Mouse (Mus musculus): ENCODE results near the gene Slc51b.
A peak's percentile ranks its signal among the peaks of the same experiment; 100 is the strongest.

Gene Slc51b

DNA sequence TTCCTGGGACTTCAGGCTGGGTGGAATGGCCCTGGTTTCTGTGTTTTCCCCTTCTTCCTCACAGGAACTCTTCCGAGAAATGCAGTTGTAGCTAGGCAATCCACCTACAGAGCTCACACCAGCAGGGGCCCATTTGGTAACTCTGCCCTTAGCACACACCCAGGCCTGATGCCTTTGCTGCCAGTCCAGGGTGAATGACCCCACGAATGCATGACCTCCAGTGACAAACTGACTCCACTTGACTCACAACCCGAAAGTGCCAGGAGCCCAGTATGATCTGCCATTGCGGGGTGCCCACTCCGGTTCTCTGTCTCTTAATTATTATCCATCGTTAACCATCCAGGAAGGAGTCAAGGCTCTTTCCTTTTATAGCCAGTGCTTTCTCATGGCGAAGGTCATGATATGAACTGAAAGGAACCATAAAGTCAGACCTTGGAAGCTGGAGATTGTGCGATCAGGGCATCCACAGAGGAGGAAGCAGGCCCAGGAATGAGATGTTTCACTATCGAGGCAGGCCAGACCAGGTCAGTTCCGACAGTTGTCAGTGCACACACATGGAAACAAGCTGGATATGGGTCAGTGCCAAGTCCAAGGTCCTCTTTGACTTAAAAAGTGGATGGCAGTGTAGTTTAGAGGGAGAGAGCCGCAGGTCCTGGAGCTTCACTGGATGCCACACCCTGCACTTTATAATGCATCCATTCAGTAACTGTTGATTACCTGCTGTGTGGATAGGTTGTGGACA is at the start of gene Slc51b:
TSS of gene Slc51b (minus strand) at position 196 of the 742 bp plus-strand sequence.
- no peak for DNase-seq

DNA sequence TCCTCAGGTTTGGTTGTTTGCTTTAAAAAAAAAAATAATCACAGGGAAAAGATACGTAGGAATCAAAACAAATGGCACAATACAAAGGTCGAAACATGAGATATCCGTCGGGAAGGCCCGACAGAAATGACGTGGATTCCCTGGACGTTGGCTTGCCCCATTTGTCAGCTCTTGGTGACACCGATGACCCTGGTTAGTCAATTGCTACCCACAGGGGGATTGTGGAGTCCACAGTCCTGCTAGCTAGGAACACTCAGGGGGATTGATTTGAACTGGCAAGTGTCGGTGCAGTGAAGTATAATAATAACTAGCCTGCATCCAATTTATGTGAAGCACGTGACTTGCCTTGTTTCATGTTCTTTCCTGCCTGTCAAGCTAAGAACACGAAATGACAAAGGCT is 44.9 kb upstream of the Slc51b start:
- DNase-seq, result no peak

DNA sequence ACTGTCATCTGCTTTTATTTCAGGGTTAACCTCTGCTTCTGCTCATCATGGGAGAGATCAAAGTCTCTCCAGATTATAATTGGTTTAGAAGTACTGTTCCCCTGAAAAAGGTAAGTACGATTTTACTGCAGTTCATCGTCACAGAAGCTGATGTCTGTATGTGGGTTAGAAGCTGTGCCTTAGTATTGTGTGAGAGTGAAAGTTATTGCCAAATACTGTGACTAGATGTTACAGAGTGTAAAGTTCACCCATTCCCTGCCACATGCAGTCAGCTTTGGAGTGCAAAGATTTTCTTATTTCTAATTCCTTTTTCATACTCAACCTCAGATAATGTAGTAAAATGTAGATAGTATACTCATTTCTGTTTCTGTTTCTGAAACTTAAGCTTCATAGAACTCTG is 42.5 kb upstream of the Slc51b start:
- DNase-seq, result no peak

DNA sequence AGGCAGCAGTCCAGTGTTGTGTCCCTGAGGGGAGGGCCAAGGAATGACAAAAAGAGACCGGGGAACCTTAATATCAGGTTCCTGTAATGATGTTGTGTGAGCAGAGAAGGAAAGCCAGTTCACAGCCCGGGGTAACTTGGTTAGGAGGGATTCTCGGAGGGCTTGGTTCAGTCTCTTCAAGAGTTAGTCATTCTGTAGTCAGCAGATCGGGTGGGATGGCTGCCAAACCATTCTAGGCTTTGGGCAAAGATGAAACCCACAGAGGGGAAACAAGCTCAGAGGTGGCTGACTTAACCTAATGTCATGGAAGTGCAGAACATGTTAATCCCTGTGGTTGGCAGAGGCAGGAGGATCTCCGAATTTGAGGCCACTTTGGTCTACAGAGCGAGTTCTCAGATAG is 41.4 kb upstream of the Slc51b start:
- DNase-seq, result peak; percentile 15

DNA sequence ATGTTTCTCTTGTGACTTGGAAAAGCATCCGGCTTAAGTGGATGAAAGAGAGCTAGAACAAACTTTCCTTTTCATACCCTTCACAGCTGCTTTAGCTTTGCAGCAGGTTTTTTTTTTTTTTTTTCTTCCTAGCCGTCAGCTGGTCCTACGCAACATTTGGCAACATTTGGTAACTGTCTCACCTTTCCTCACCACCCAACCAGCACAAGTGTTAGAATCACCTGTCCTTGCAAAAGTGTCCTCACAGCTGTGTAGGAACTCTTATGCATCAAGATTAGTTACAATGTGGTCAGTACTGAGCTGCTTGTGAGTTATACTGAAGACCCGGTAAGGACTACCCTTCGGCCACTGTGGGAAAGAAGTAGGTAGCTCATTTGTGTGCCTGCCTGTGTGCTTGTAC is 39.8 kb upstream of the Slc51b start:
- DNase-seq, result no peak

DNA sequence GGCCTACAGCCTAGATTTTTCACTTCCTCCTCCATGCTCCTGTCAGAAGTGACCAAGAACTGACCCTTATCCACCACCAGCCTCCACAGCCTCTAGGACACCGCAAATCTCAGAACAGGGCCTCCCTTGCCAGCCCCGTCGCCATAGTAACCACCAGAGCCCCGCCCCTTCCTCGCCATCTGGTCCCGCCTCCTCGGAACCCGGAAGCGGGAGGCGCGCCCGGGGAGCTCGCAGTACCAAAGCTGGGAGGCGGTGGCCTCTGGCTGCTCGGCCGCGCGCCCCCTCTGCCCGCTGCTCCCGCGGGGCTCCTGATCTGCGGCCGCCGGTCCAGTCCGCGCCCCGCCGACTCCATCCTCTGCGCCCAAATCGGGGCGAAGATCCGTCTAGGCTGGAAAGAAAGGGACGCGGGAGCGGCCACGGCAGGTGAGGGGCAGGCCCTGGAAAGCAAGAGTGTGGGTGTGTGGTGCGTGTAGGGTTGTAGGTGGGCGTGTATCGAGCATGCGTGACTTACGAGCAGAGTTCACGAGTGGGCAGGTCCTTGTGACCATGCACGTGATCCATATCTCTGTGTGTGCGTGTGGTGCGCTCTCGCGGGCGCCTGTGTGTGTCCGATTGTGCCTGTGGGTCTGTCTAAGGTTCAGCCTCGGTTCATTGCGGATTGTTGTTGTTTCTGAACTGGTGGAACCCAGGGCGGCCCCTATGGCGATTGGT is 38.1 kb upstream of the Slc51b start, which contains the start of gene Spg21:
TSS of gene Spg21 (plus strand) at position 216 of the 711 bp plus-strand sequence.
- DNase-seq, result peak; percentile 95

DNA sequence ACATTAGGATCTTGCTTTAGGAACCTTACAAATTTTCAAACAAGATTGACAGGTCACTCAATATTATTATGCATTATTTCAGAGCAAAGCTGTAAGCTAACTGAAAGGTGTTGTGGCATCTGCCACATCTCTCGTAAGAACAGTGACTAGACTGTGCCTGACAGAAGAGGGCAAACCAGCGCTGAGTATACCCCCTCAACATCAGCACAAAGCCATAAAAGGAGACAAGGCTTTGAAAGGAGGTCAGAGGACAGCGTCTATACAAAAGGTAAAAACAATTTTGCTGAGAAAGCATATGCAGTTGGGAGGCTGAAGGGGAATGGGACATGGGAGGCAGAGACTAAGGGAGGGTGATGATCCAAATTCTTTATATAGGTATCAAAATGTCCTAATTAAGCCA is 37.4 kb upstream of the Slc51b start:
- DNase-seq, result no peak

DNA sequence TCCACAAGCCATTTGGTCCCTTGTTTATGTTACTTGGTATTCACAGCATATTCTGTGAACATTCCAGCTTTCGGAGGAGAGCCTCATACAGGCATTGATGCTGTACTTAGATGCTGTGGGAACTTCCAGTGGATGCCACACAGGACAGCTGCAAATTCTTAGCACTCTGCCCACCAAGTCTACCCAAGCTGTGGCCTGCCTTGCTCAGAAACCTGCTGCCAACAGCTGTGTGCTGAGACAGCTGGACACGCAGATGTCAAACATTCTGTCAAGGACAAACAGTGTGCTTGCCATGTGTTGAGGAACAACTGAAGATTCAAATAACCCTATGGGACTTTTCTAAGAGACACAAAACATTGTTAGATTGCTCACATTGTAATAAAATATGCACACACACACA is 36.2 kb upstream of the Slc51b start:
- no peak for DNase-seq

DNA sequence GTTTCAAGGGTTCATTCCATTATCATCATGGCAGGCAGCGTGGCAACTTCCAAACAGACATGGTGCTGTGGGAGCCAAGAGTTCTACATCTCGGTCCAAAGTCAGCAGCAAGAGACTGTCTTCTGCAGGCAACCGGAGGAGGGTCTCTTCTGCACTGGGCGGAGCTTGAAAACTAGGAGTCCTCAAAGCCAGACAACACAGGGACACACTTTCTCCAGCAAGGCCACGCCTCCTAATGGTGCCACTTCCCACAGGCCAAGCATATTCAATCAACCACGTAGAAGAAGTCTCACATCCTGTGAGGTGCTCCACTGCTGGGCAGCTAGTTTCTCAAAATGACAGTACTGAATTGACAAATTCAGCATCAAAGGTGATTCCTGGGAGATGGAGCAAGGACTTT is 25.2 kb upstream of the Slc51b start:
- DNase-seq, result no peak

DNA sequence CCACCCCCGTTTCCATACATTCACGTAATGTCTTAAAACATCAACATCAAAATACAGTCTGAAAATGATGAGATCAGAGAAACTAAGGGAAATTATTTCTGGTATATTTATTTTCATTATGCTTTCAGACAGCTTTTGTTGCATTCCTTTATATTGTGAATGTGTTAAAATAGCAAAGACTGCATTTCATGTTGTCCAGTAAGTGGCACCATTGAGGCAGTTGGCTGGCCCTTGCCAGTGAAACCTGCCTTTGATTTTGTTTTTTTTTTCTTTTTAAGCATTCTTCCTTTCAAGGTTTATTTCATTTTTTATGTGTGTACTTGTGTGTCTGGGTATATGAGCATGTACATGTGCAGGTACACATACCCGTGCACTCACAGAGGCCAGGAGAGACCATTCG is 21.9 kb upstream of the Slc51b start:
- no peak for DNase-seq

DNA sequence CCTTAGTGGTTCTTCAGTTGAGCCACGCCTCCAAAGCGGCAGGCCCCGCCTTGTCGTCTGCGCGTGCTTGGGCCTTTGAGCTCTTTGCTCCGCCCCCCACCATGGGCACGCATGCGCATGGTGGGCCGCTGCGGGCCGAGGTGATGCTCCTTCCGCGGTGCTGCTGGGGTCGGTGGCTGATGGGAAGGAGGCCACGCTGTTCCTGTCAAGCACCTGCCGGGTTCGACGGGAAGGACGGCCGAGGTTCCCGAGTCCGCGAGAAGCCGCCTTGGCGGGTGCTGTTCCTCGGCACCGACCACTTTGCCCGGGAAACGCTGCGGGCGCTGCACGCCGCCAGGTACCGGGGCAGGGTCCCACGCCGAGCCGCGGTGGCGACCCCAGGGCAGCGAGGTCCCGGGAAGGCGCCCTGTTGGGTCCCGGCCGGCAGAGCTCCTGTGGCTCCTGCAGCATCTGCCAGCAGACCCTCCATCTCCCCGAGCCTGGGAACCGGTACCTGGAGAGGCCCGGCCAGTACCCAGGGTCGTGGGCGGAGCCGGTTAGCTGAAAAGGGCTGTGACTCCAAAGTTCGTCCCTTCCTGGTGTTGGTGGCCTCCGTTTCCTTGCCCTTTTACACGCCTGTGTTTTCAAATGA is 13.0 kb upstream of the Slc51b start, which contains the start of gene Mtfmt:
TSS of gene Mtfmt (plus strand) at position 112 of the 631 bp plus-strand sequence.
- peak; percentile 89 for DNase-seq

DNA sequence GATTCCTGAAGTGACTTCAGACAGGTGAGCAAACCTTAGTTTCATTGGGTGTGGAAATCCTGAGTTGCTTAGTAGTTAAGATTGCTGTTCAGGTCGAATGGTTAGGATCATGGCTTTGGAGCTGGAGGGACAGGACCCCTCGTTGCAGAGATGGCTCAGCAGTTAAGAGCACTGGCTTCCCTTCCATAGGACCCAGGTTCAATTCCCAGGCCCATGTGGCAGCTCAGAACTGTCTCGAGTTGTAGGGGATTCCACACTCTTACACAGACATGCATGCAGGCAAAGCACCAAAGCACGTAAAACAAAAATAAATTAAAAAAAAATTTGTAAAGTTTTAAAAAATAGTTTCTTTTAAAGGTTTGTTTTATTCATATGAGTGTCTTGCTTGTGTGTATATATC is 12.5 kb upstream of the Slc51b start:
- no peak for DNase-seq

DNA sequence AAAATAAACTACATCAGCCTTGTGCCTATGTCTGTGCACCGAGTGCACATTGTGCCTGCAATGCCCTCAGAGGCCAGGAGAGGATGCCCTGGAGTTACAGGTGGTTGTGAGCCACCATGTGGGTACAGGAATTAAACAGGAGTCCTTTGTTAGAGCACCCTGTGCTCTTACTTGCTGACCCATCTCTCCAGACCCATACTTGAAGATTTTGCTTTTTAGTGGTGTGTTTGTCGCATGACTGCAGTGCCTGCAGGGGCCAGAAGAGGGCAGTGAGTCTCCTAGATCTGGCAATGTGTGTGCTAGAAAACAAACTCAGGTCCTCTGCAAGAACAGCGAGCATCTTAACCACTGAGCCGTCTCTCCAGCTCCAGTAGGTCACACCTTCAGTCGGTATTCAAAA is 11.4 kb upstream of the Slc51b start:
- DNase-seq, result peak; percentile 56

DNA sequence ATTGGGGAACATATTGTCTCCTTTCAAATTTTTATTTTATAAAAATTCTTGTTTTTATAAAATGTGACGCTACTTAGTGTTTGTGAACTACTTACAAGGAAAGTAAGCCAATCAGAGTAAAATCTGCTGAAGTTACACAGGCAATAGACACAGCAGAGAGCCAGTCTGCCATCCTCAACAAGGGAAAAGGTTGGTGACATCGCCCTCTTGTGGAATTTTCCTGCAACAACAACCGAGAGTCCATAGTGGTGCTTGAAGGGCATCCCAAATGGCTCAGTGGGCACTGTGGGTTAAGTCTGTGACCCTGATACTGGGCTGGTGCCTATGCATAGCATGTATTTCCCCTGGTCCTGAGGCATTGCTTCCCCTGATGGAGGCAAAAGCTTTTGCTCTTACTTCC is 9.5 kb upstream of the Slc51b start:
- DNase-seq, result peak; percentile 77

DNA sequence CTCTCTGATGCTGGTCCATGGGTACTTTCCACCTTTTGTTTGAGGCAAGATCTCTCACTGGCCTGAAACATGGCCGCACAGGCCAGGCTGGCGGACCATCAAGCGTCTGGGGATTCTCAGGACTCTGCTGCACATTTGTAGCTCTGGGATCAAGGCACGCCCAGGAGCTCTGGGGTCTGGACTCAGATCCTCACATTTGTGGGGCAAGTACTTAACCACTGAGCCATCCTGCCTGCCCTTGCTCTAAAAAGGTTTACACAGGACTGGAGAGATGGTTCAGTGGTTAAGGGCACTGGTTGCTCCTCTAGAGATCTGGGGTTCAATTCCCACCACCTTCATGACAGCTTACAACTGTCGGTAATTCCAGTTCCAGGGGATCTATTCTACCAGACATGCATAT is 8.2 kb upstream of the Slc51b start:
- DNase-seq, result no peak

DNA sequence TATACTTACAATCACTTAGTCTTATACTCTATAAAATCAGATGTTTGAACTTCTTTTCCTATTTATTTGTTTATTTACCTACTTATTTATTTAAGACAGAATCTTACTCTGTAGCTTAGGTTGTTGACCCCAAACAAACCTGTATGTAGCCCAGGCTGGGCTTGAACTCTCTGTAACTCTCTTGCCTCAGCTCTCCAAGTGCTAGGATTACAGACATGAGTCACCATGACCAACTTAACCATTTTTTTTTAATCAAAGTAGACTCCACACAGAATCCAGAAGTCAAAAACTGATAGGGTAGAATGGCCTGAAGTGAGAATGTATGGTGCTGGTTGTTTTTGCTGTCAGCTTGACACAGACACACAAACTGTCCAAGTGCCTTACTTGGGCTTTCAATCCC is 7.6 kb upstream of the Slc51b start:
- no peak for DNase-seq

DNA sequence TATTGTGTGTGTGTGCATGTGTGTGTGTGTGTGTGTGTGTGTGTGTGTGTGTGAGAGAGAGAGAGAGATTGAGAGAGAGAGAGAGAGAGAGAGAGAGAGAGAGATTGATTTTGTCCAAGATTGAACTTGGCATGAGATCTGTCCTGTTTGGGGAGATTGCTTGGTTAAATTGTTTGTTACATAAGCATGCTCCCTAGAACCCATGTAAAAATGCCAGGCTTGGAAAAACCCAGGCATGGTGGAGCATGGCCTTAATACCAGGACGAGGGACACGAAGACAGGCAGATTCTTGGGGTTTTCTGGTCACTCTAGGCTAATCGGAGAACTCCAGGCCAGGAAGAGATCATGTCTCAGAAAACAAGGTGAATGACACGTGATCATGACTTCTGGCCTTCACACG is 5.2 kb upstream of the Slc51b start:
- no peak for DNase-seq

DNA sequence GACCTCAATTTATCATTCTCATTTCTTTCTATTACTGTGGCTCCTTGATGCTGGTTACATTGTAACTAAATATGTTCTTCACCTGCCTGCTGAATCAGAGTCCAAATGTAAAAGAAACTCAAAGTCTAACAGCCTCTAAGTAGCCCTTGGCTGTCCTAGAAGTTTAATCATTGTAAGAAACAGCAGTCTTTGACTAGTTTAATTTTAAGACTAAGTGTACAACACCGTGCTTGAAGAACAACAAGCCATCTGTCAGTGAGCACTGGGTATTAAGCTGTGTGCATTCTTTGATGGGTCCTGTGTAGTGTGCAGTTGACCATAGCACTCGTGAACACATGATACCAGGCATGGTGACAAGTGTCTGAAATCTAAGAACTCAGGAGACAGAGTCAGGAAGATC is 4.8 kb upstream of the Slc51b start:
- DNase-seq, result no peak

DNA sequence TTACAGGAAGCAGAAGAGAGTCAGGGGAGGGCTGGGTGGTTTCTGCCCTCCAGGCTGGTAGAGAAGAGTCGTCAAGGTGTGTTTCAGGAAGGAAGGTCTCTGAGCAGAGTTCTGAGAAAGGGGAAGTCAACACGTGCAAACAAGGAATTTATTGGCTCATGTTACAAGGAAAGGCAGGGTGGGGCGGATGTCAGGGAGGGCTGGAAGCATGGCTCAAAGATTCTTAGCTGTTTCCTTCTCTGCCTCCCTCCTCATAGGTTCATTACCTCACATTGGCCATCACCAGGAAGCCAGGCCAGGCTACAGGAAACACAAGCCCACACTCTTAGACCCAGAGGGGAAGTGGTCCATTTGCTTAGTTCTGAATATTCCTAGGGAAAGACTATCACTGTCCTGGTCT is 1.6 kb upstream of the Slc51b start:
- no peak for DNase-seq

DNA sequence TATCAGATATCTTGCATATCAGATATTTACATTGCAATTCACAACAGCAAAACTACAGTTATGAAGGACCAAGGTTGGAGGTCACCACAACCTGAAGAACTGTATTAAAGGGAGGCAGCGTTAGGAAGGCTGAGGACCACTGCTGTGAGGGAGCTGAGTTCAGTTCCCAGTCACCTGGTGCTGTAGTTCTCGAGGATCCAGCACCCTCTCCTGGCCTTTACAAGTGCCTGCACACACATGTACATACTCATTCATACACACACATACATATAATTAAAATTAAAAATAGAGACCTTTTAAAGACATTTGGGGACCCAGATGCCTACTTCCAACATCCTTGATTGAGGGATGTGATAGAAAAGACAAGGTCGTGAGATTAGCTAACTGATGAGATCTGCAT is 3.1 kb downstream of the Slc51b start:
- no peak for DNase-seq

DNA sequence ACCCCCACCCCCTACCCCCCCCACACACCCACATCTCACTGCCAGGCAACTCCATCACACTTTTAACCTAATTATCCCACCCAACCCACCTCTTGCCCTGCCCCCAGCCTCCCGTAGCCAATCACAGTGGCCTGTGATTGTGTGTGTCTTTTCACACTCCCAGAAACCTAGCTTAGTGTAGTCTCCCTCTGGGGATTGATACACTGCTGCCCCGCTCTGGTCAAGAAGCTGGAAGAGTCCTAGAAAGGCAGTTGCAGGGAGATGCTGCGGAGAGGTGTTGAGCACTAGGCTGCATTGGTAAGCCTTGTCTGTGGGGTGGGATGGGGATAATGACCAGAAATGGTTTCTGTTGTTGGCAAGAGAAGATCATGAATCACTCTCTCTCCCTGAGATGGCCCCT is 5.0 kb downstream of the Slc51b start:
- no peak for DNase-seq

DNA sequence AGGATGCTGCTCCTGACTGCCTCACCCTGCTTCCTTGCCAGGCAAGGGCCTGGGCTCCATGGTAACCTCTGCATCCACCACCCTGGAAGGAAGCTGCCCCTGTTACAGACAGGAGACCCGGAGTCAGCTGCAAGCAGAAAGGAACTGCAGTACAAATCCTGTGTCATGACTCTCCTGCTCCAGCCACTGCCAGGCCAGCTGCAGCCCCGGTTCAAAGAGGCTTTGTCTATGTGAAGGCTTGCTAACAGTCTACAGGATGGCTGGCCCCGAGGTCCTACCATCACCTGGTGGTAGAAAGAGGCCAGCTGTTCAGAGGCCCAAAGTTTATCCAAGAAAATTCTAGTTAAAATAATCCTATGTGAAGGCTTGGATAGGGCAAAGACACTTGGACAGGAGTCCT is 11.4 kb downstream of the Slc51b start:
- no peak for DNase-seq

DNA sequence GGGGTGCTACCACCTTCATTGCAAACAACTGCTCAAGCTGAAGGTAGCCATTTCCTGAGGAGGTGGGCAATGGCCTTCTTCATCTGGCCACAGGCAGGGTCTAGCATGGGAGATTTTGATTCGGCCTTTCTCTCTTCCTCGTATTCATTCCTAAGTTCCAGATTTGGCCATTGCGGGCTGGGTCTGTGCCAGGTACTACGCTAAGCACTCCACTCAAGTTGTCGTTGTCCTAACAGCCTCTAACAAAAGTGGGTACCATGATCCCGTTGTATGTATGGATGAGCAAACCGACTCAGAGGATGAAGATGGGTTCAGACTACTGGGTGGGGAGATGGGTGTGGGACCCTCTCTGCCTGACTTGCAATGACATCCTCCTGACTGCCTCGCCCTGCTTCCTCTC is 12.4 kb downstream of the Slc51b start:
- DNase-seq, result no peak

DNA sequence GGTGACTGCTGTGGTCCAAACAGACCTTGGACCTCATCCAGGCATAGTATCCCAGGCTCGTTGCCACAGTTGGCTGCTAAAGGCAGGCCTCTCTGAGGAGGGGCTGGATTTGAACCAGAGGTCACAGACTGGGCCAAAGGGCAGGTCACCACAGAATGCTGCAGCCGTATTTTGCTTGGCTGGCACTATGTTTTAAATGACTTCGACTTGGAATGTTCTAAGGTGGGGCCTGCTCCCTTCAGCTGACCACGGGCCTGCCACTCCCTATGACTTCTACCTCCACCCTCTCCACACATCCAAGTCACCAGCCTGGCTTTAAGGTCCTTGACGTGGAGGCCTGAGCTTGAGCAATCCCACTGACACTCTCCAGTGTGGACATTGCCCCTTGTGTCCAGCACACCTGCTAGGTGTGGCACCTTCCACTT is 13.9 kb downstream of the Slc51b start:
- no peak for DNase-seq
